Mouse (Mus musculus): ENCODE data around the gene Nyx. TPM values are rescaled to one million over a fixed set of nuclear protein-coding genes. Genes with fewer than 3 reads are reported as not detected.
A peak's percentile ranks its signal among the peaks of the same experiment; 100 is the strongest.
"Not testable (repeated sequence)": the region's sequence is repeated elsewhere in the genome, so short reads cannot be mapped to it uniquely, and the experiment has no call there.

Nyx gene
- polyA plus RNA-seq (2016; fragmentation: Nextera tagmentation; extraction: Ambion mirVana): 0.04 and 0.08 TPM in 2 replicates

DNA sequence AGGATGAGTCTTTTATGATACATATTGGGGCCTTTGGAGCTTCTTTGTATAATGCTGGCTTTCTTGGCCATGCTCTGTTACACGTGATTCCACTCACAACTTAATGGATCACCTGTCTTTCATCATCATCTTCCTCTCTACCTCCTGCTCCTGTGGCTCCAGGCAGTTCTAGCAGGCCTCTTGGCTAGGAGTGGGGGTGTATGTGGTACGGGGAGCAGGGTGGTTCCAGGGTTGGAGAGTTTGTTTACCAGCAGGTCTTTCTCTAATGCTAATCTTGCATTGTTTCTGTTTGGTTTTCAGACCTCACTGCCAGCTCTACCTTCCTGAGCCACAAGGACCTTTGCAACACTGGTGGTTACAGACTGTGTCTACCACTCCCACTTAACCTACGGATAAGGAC lies at the start of gene Nyx:
TSS of gene Nyx (plus strand) at position 301 of the 400 bp plus-strand sequence.
- H3K4me3 ChIP-seq: no peak within 1 kb of the TSS
- no peak within 1 kb of the TSS for H3K27ac ChIP-seq
- no peaks in the 10 kb centered on the region for H3K4me1 ChIP-seq
- H3K27me3 ChIP-seq (ENCODE audit: low read depth, poor library complexity, severe bottlenecking): peaks cover 87% of the 10 kb centered on the region
- WGBS: 88% methylated on average over 3 of the region's 3 CpGs
- no peaks in the 10 kb centered on the region for H3K36me3 ChIP-seq
- H3K9me3 ChIP-seq (replicated peaks): no peaks in the 10 kb centered on the region
- DNase-seq (ENCODE audit: low spot score): no peak

- Histone ChIP-seq H3K9me3 (replicated peaks) (no peaks in the 10 kb centered on the region), H3K36me3 (no peaks in the 10 kb centered on the region), H3K27ac (no peak overlapping the region), H3K4me3 (no peak overlapping the region), H3K27me3 (ENCODE audit: low read depth, poor library complexity, severe bottlenecking) (peaks cover 68% of the 10 kb centered on the region), H3K4me1 (no peaks in the 10 kb centered on the region)
- WGBS: 74% methylated on average over 4 of the region's 4 CpGs
- no peak for DNase-seq (ENCODE audit: low spot score)
These were observed 43.9 kb upstream of the Nyx start for GRCm38 (mm10) chrX:13422047-13422446.

- Histone ChIP-seq H3K9me3 (replicated peaks) (no peaks in the 10 kb centered on the region), H3K4me1 (no peaks in the 10 kb centered on the region), H3K27me3 (ENCODE audit: low read depth, poor library complexity, severe bottlenecking) (peaks cover 83% of the 10 kb centered on the region), H3K36me3 (no peaks in the 10 kb centered on the region), H3K27ac (no peak overlapping the region), H3K4me3 (no peak overlapping the region)
- DNase-seq (ENCODE audit: low spot score): no peak
- 75% methylated on average over 6 of the region's 6 CpGs for WGBS
These were observed 34.5 kb upstream of the Nyx start for GRCm38 (mm10) chrX:13431421-13431820.

DNA sequence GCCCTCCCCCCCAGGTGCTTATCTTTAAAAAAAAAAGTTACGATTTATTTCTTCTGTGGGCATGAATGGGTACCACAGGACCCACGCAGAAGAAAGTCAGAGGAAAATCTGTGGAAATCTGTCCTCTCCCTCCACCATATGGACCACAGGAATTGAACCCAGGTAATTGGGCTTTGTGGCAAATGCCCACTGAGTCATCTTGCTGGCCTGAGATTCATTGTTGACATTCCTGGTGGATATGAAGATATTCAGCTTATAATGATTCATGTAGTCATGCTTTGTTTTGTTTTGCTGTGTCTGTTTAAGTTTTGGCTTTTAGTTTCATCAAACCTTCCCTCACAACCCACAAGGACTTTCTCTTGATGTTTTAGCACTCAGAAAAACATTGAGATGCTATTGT lies 29.9 kb upstream of the Nyx start:
- not testable (repeated sequence) for DNase-seq (ENCODE audit: low spot score); H3K27ac ChIP-seq; H3K4me3 ChIP-seq; H3K9me3 ChIP-seq (replicated peaks); H3K36me3 ChIP-seq; H3K4me1 ChIP-seq
- peaks cover 83% of the 10 kb centered on the region for H3K27me3 ChIP-seq (ENCODE audit: low read depth, poor library complexity, severe bottlenecking)
- 89% methylated on average over 2 of the region's 2 CpGs for WGBS

DNA sequence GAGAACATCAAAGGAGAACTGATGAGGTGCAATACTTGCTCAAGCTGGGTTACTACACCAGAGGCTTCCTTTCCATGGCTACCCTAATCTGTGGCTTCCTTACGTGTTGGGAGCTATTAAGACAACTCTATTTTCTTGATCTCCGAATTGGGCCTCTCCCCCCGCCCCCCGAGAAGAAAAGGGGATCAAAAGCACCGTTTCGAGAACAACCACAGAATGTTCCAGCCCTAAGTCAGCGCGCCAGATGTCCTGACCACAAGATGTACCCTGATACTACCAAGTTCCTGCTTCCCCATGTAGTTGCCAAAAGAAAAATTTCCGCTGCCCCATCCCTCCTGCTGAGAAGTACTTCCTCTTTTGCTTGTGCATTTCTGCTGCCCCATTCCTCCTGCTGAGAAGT lies 9.4 kb upstream of the Nyx start:
- H3K4me3 ChIP-seq; H3K4me1 ChIP-seq; H3K9me3 ChIP-seq (replicated peaks); H3K36me3 ChIP-seq; H3K27ac ChIP-seq; DNase-seq (ENCODE audit: low spot score): not testable (repeated sequence)
- 88% methylated on average over 9 of the region's 9 CpGs for WGBS
- H3K27me3 ChIP-seq (ENCODE audit: low read depth, poor library complexity, severe bottlenecking): peaks cover 76% of the 10 kb centered on the region

- no peaks in the 10 kb centered on the region for H3K4me1 ChIP-seq
- peaks cover 66% of the 10 kb centered on the region for H3K27me3 ChIP-seq (ENCODE audit: low read depth, poor library complexity, severe bottlenecking)
- DNase-seq (ENCODE audit: low spot score): no peak
- H3K4me3 ChIP-seq: no peak overlapping the region
- 100% methylated on average over 1 of the region's 1 CpGs for WGBS
- H3K36me3 ChIP-seq: no peaks in the 10 kb centered on the region
- H3K27ac ChIP-seq: no peak overlapping the region
- no peaks in the 10 kb centered on the region for H3K9me3 ChIP-seq (replicated peaks)
These were observed 7.1 kb upstream of the Nyx start for GRCm38 (mm10) chrX:13458766-13459165.

DNA sequence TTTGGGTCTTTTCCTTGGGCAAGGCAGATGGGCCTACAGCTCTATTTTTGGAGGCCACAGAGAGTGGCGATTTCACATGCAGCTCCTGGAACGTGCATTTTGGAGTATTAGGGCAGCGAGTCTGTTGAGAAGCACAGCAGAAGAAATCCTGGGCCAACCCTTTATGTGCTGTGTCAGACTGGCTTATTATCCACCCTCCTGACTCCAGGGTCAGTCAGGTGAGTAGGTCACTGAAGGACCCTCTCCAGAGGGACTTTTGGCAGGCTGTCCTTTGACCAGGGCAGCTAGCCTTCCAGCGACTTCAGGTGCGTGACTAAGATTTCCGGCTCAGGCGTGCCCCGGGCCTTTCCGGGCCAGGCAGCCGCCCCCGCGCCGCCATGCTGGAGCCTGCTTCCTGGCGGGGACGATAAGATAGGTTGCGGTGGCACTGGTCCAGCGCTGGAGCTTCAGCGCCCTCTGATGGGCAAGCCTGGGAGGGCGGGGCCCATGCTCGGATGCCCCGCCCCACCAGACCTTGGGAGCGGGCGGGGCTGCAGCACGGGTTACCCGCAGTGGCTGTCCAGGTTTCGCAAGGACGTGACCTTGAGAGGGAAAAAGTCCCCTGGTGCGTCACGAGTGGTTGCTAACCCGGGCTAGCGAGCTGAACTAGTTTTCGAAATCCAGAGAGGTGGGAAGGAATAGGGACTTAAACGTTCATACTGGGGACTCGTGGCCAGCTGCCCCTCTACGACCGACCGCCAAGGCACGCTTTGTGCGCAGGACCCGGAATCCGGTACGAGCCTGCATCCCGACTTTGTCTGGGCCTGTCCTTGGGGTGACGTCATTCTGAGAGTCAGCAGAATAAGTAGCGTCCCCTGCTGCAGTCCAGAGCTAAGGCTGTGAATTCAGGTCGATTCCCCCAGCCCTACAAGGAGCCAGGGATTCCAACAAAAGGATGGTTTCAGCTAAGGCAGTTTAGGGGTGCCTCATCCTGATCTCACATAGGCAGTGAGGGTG lies 4.3 kb upstream of the Nyx start:
- Histone ChIP-seq H3K27me3 (ENCODE audit: low read depth, poor library complexity, severe bottlenecking) (peaks cover 74% of the 10 kb centered on the region), H3K27ac (peak overlapping the region; percentile 87), H3K36me3 (no peaks in the 10 kb centered on the region), H3K9me3 (replicated peaks) (no peaks in the 10 kb centered on the region), H3K4me1 (no peaks in the 10 kb centered on the region), H3K4me3 (peak overlapping the region; percentile 48)
- peak; percentile 86 for DNase-seq (ENCODE audit: low spot score)
- 15% methylated on average over 42 of the region's 46 CpGs for WGBS

DNA sequence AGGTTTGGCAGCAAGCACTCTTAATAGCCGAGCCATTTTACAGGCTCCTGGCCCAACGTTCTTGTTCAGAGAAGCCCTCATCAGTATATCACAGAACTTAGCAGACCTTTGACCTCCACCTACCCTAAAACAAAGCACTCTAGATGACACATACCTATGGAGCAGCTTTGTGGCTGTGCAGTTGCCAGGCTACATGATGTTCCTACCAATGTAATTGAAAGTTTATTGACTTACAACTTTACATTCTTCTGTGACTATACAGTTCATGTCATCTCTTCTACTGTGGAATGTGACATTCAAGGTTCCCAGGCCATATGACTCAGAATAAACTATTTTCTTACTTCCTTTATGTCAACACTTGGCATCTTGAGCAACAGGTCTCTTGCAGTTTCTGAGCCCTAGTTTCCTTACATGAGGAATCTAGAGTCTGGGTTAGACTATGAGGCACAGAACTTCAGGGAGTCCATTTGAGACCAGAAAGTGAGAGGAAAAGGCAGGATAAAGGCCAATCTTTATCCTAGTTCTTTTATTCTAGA lies 2.9 kb upstream of the Nyx start:
- Histone ChIP-seq H3K4me1 (no peaks in the 10 kb centered on the region), H3K36me3 (no peaks in the 10 kb centered on the region), H3K9me3 (replicated peaks) (no peaks in the 10 kb centered on the region), H3K27ac (no peak overlapping the region), H3K27me3 (ENCODE audit: low read depth, poor library complexity, severe bottlenecking) (peaks cover 84% of the 10 kb centered on the region), H3K4me3 (no peak overlapping the region)
- DNase-seq (ENCODE audit: low spot score): no peak
- 78% methylated on average over 2 of the region's 2 CpGs for WGBS

DNA sequence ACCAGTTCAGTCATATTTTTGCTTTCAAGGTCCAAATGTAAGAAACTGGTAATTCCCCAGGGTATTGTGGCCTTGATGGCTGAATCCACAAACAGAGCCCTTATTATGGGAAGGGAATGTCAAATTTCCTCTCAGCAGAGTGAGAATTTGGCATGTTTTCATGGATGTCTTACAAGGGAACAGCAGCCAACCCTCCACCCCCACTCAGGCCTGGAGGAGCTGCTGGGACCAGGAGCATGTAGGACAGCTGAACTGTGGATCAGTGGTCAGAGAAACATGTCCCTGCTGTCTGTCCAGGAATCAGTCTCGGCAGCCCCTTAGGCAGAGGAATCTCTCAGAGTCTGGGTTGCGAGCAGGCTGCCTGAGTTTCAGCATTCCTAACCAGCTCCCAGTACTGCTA lies 771 bp downstream of the Nyx start:
- Histone ChIP-seq H3K27ac (no peak overlapping the region), H3K27me3 (ENCODE audit: low read depth, poor library complexity, severe bottlenecking) (peaks cover 86% of the 10 kb centered on the region), H3K4me1 (no peaks in the 10 kb centered on the region), H3K36me3 (no peaks in the 10 kb centered on the region), H3K4me3 (no peak overlapping the region), H3K9me3 (replicated peaks) (no peaks in the 10 kb centered on the region)
- 91% methylated on average over 2 of the region's 2 CpGs for WGBS
- no peak for DNase-seq (ENCODE audit: low spot score)

DNA sequence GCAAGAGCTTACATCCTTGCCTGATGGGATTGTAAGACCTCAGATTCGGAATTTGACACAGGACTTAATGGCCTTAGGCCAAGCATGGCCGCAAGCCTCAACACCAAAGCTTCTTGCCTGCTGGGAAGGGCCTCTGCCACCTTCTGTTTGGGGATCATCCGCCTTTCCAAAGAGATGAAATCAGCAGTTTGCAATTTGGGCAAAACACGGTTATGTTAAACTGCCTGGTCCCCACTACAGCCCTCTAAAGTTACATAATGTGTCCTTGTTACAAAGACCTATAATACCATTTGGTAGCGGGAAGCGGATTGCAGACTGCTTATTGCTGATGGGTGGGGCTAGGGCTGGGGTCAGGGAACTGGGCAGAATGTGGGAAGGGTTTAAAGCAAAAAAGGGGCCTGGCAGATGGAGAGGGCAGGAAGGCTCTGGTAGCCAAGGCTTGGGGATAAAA lies 1.2 kb downstream of the Nyx start:
- 79% methylated on average over 6 of the region's 6 CpGs for WGBS

GRCm38 (mm10) chrX:13469160-13470116 lies 3.5 kb downstream of the Nyx start:
- WGBS: 83% methylated on average over 9 of the region's 9 CpGs
- no peak overlapping the region for H3K4me3 ChIP-seq
- H3K27me3 ChIP-seq (ENCODE audit: low read depth, poor library complexity, severe bottlenecking): peaks cover 93% of the 10 kb centered on the region
- no peaks in the 10 kb centered on the region for H3K4me1 ChIP-seq
- no peak for DNase-seq (ENCODE audit: low spot score)
- H3K27ac ChIP-seq: no peak overlapping the region
- no peaks in the 10 kb centered on the region for H3K36me3 ChIP-seq
- H3K9me3 ChIP-seq (replicated peaks): no peaks in the 10 kb centered on the region

More for the DNA sequence above, 1.2 kb downstream of the Nyx start:
- H3K4me3 ChIP-seq: no peak overlapping the region
- no peaks in the 10 kb centered on the region for H3K4me1 ChIP-seq
- H3K36me3 ChIP-seq: no peaks in the 10 kb centered on the region
- no peak for DNase-seq (ENCODE audit: low spot score)
- no peaks in the 10 kb centered on the region for H3K9me3 ChIP-seq (replicated peaks)
- peaks cover 86% of the 10 kb centered on the region for H3K27me3 ChIP-seq (ENCODE audit: low read depth, poor library complexity, severe bottlenecking)
- no peak overlapping the region for H3K27ac ChIP-seq

DNA sequence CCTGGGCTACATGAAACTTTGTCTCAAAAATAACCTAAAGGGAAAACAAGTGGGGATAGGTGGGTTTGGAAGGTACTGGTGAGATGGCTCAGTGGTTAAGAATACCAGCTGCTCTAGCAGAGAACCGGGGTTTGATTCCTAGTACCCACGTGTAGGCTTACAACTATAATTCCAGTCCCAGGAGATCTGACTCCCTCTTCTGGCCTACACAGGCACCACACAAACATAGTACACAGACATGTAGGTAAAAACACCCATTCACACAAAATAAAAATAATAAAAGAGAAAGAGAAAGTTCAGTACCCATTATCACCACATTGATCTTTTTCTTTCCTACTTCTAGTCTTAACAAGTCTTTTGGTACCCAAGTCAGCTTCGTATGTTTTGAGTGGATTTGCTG lies 6.0 kb downstream of the Nyx start:
- Histone ChIP-seq H3K27me3 (ENCODE audit: low read depth, poor library complexity, severe bottlenecking) (peaks cover 89% of the 10 kb centered on the region), H3K27ac (no peak overlapping the region), H3K36me3 (no peaks in the 10 kb centered on the region), H3K9me3 (replicated peaks) (no peaks in the 10 kb centered on the region), H3K4me3 (no peak overlapping the region), H3K4me1 (no peaks in the 10 kb centered on the region)
- 84% methylated on average over 3 of the region's 3 CpGs for WGBS
- DNase-seq (ENCODE audit: low spot score): no peak
